Mouse (Mus musculus): Measurements from ENCODE around the gene Gpx4.

DNA sequence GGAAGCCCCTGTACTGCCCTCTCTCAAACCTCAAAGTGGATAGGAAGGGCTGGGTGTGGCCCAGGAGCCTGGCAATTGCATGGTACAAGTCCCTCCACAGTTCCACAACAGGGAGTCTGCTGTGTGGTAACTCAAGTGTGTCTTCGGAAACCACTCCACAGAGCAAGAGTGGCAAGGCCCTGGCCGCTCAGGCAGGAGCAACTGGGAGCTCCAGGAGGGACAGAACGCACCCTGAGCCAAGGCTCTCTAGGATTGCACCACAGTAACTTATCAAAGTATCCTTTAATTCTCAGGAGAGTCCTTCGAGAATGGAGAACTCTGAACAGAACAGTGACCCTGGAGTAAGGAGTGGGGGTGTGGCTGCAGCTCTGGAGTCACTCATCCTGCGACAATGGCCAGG lies 11.3 kb upstream of the Gpx4 start:
- TF ChIP-seq CTCF (IDR thresholded peaks at IDR 0.05; ENCODE audit: borderline replicate concordance, insufficient read depth, low read length) (no peak), POLR2A (IDR thresholded peaks at IDR 0.05; ENCODE audit: low read depth, low read length) (no peak)
